Mouse (Mus musculus): ENCODE measurements around the gene Stpg2. TPM values are rescaled to one million over a fixed set of nuclear protein-coding genes. Genes with fewer than 3 reads are reported as not detected.

Gene Stpg2
- polyA plus RNA-seq, 1 experiment from 2014 or later, result 0.19 TPM

DNA sequence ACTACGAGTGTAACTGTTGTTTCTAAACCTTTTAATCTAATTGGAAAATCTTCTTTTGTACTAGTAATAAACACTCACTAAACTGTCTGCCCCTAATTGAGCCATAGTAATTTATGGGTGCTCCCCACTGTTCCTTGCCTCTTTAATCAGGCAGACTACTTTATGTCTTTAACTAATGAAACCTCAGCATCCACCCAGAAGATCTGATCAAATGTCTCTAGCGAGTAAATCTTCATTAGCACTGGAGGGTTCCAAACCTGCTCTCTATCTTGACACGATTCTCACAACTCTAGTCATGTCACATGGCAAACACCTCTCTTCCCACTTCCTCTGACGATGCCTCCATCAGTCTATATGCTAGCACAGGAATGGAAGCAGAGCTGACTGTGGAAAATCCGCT, 523.8 kb downstream of the Stpg2 start:
- 37% methylated on average over 5 of the region's 5 CpGs for WGBS
- Histone ChIP-seq H3K27ac (ENCODE audit: low read depth, low read length) (no peak overlapping the region), H3K4me1 (ENCODE audit: control insufficient read depth, insufficient read depth, low read length) (no peaks in the 10 kb centered on the region), H3K36me3 (ENCODE audit: control insufficient read depth, insufficient read depth, low read length) (no peaks in the 10 kb centered on the region), H3K4me2 (ENCODE audit: low read depth) (no peak overlapping the region), H3K27me3 (ENCODE audit: control insufficient read depth, insufficient read depth, low read length) (no peaks in the 10 kb centered on the region), H3K9me3 (ENCODE audit: control insufficient read depth, low read length) (no peaks in the 10 kb centered on the region), H3K9ac (ENCODE audit: low read length) (no peak overlapping the region), H3K4me3 (ENCODE audit: low read depth, low read length) (no peak overlapping the region)
- ATAC-seq (ENCODE audit: insufficient read depth, low FRiP score, low TSS enrichment) (peak; percentile 63; the same call in 1 of the 2 replicates), DNase-seq (ENCODE audit: low spot score) (no peak)

DNA sequence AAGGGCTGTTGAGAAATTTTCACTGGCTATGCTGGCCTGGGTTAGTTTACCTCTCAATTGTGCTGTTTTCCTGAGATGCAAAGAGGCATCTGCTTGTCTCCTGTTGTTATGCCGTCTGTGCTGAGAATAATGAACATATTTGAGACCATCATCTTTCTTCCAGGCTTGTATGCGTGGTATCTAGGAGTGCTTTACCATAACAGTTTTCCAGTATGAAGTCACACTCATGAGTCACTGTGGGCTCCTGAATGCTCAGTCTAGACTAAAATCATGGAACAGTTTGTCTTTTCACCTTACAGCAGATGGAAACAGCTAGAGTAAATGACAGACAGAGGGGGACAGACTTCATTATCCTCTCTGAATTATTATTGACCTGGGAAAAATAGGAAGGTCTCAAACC, 527.7 kb downstream of the Stpg2 start:
- WGBS, result 89% methylated on average over 2 of the region's 2 CpGs
- no peak for ATAC-seq (ENCODE audit: insufficient read depth, low FRiP score, low TSS enrichment)
- H3K9ac ChIP-seq (ENCODE audit: low read length), result no peak overlapping the region
- no peak for DNase-seq (ENCODE audit: low spot score)
- no peaks in the 10 kb centered on the region for H3K36me3 ChIP-seq (ENCODE audit: control insufficient read depth, insufficient read depth, low read length)
- H3K4me3 ChIP-seq (ENCODE audit: low read depth, low read length), result no peak overlapping the region
- H3K27me3 ChIP-seq (ENCODE audit: control insufficient read depth, insufficient read depth, low read length), result no peaks in the 10 kb centered on the region
- no peaks in the 10 kb centered on the region for H3K9me3 ChIP-seq (ENCODE audit: control insufficient read depth, low read length)
- no peak overlapping the region for H3K27ac ChIP-seq (ENCODE audit: low read depth, low read length)
- no peaks in the 10 kb centered on the region for H3K4me1 ChIP-seq (ENCODE audit: control insufficient read depth, insufficient read depth, low read length)
- H3K4me2 ChIP-seq (ENCODE audit: low read depth), result no peak overlapping the region

DNA sequence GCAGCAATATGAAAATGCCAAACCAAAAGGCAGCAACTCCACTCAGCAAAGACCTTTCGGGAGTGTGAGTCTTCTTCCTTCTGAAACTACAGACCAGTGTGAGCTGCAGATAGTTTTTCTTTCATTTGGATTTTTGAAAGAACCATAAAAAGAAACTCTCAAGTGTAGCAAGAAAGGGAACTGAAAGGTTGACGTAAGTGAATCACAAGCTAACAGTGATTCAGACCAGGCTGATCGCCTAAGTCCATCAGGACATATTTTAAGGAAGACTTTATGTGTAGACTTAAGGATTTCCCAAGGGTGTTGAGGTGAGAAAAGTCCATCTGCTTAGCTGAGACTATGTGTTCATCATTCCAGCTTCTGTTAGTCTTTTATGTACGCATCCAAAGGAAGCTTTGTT, 533.9 kb downstream of the Stpg2 start:
- ATAC-seq (ENCODE audit: insufficient read depth, low FRiP score, low TSS enrichment) (no peak), DNase-seq (ENCODE audit: low spot score) (no peak)
- no peaks in the 10 kb centered on the region for H3K9me3 ChIP-seq (ENCODE audit: control insufficient read depth, low read length)
- no peak overlapping the region for H3K4me3 ChIP-seq (ENCODE audit: low read depth, low read length)
- H3K27ac ChIP-seq (ENCODE audit: low read depth, low read length), result no peak overlapping the region
- no peaks in the 10 kb centered on the region for H3K36me3 ChIP-seq (ENCODE audit: control insufficient read depth, insufficient read depth, low read length)
- WGBS, result 92% methylated on average over 4 of the region's 4 CpGs
- H3K9ac ChIP-seq (ENCODE audit: low read length), result no peak overlapping the region
- H3K4me2 ChIP-seq (ENCODE audit: low read depth), result no peak overlapping the region
- no peaks in the 10 kb centered on the region for H3K27me3 ChIP-seq (ENCODE audit: control insufficient read depth, insufficient read depth, low read length)
- H3K4me1 ChIP-seq (ENCODE audit: control insufficient read depth, insufficient read depth, low read length), result no peaks in the 10 kb centered on the region

Other genes with a start within 250 kb of the Stpg2 start
- 81.1 and 89.0 TPM in 2 replicates for gene Rap1gds1, start 130.5 kb upstream of the Stpg2 start, polyA plus RNA-seq (2014; fragmentation: Nextera tagmentation; extraction: Ambion mirVana)